Mouse (Mus musculus): ENCODE measurements at regions not wholly inside any gene's neighbourhood (a gene's known extent, or its start where the extent isn't known, plus 50 kb on each side); places are given as distances from the start of the nearest gene placed in this dataset.
A peak's percentile ranks its signal among the peaks of the same experiment; 100 is the strongest.
"Not testable (repeated sequence)": the region's sequence is repeated elsewhere in the genome, so short reads cannot be mapped to it uniquely, and the experiment has no call there.

DNA sequence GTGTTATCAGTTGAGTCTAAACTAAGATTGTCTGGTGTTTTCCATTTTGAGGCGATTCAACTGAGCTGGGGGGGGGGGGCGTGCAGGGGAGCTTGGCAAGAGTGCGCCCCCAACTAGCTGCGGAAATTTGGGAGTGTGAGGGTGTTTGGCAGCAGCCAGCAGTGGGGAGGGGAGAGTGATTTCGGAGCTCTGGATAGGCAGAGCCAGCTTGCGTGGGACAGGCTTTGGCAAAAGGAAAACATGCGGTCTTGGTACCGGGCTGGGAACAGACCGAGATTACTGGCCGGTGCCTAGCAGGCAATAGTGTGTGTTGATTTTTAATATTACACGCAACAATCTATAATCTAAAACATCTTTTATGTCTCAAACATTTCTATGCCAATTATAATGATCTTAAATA, 199.4 kb upstream of the Cdk6 start:
- H3K4me1 ChIP-seq (ENCODE audit: insufficient read depth); ATAC-seq (ENCODE audit: insufficient read depth); H3K27me3 ChIP-seq (ENCODE audit: insufficient read depth, low read length); H3K27ac ChIP-seq (ENCODE audit: low read depth); H3K4me3 ChIP-seq (ENCODE audit: low read depth, low read length); H3K9me3 ChIP-seq (ENCODE audit: low read depth, low read length); H3K9ac ChIP-seq; H3K36me3 ChIP-seq (ENCODE audit: insufficient read depth); H3K4me2 ChIP-seq; DNase-seq: not testable (repeated sequence)
- WGBS, result 83% methylated on average over 11 of the region's 11 CpGs

DNA sequence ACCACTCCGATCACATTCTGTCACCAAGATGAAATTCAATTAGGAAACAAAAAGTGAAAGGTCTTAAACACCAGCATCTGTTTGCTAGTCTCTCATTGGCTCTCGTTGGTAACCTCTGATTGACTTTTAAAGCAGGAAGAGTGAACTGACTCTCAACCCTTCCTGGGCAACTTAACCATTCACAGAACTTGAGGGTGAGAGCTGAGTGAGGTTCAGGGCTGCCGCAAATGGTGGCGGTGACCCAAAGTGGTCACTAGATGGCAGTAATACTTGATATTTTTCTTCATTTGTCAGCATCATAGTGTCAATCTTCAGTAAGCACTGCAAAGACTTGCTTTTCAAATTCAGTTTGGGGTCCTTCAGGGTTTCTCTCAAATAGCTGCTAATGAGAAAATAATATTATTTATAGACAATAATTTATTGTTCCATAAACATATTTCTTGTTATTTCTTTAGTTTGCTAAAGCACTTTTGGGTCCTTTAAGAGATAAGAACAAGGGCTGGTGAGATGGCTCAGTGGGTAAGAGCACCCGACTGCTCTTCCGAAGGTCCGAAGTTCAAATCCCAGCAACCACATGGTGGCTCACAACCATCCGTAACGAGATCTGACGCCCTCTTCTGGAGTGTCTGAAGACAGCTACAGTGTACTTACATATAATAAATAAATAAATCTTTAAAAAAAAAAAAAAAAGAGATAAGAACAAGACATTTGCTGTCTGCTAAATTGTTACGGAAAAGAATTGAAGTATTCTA, 194.6 kb upstream of the Cdk6 start:
- WGBS, result 39% methylated on average over 8 of the region's 11 CpGs
- DNase-seq, result peak; percentile 63
- H3K27me3 ChIP-seq (ENCODE audit: insufficient read depth, low read length), result not testable (repeated sequence)

DNA sequence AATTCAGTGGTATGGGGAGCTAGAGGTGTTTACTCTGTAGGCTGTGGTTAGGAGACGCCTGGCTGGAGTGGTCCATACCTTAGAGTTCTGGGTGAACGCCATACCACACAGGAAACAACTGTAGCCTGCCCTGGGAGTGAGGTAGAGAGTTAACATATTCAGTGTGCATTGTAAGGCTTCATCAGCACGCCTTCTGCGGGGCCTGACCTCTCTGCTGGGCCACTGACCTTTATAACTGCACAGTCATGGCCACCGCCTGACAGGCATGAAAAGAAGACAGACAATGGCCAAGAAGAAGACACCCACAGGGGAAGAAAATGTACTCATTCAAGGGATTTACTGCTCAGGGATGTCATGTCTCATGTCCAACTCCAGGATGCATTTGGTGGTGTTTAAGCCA, 191.4 kb upstream of the Cdk6 start:
- not testable (repeated sequence) for DNase-seq; ATAC-seq (ENCODE audit: insufficient read depth); H3K4me2 ChIP-seq; H3K4me3 ChIP-seq (ENCODE audit: low read depth, low read length); H3K27ac ChIP-seq (ENCODE audit: low read depth); H3K27me3 ChIP-seq (ENCODE audit: insufficient read depth, low read length); H3K9me3 ChIP-seq (ENCODE audit: low read depth, low read length); H3K36me3 ChIP-seq (ENCODE audit: insufficient read depth); H3K9ac ChIP-seq; H3K4me1 ChIP-seq (ENCODE audit: insufficient read depth)
- WGBS, result 73% methylated on average over 5 of the region's 5 CpGs

More for the DNA sequence above, 194.6 kb upstream of the Cdk6 start:
- H3K4me2 ChIP-seq; H3K4me3 ChIP-seq (ENCODE audit: low read depth, low read length); H3K4me1 ChIP-seq (ENCODE audit: insufficient read depth); H3K36me3 ChIP-seq (ENCODE audit: insufficient read depth); H3K27ac ChIP-seq (ENCODE audit: low read depth); H3K9ac ChIP-seq; H3K9me3 ChIP-seq (ENCODE audit: low read depth, low read length): not testable (repeated sequence)
- peak; percentile 50 for TF ChIP-seq CTCF (IDR thresholded peaks at IDR 0.05; ENCODE audit: low read depth)
- peak; percentile 82; the same call in 1 of the 2 replicates for ATAC-seq (ENCODE audit: insufficient read depth)

DNA sequence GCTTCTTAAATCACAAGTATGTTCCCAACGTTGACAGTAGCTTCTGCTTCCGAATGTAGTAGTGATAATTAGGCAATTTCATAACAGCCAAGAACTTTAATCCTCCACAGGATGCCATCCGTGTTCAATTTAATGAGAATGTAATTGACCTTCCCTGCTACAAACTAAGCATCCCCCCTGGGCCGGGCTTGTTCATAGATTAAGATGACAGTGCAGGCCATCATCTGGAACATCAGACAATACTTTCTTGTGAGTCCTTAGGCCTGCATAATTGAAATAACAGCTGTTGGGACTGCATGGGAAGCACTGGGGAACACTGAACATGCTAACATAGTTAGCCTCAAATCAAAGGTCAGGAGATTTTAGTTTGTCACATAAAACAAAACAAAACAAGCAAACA, 190.5 kb upstream of the Cdk6 start:
- not testable (repeated sequence) for H3K4me2 ChIP-seq; H3K27ac ChIP-seq (ENCODE audit: low read depth); DNase-seq; ATAC-seq (ENCODE audit: insufficient read depth); H3K9me3 ChIP-seq (ENCODE audit: low read depth, low read length); H3K4me1 ChIP-seq (ENCODE audit: insufficient read depth); H3K9ac ChIP-seq; H3K36me3 ChIP-seq (ENCODE audit: insufficient read depth); H3K27me3 ChIP-seq (ENCODE audit: insufficient read depth, low read length); H3K4me3 ChIP-seq (ENCODE audit: low read depth, low read length)
- WGBS, result 74% methylated on average over 4 of the region's 4 CpGs

DNA sequence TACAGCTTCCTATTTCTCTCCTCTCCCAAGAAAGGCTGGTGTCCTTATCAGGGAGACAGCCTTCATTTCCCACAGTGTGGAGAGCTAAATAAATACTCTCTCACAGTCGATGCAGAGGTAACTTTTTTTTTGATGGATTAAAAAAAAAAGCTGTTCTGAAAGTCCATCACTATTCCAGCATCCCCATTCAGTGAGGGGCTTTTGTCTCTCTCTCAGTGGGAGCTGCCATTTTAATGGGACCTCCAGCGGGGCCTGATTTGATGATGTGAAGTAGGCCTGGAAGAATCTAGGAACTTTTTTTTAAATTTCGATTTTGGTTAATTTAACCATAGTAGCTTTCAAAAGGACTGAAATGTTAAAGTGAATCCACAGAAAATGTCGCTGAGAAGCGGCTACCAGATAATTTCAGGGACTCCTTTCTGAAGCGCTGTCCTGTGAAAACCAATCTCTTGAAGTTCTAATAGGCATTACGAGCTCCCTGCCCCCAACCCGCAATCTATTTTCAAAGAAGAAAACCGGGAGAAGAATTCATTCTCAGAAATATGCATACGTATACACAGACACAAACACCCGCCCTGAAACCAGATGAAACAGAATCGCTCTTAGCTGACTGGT, 189.6 kb upstream of the Cdk6 start:
- Histone ChIP-seq H3K4me2 (peak overlapping the region; percentile 63), H3K4me3 (ENCODE audit: low read depth, low read length) (peak overlapping the region; percentile 27; the same call in 1 of the 2 replicates)
- not testable (repeated sequence) for H3K9ac ChIP-seq; H3K9me3 ChIP-seq (ENCODE audit: low read depth, low read length); H3K27ac ChIP-seq (ENCODE audit: low read depth); H3K4me1 ChIP-seq (ENCODE audit: insufficient read depth); H3K36me3 ChIP-seq (ENCODE audit: insufficient read depth); H3K27me3 ChIP-seq (ENCODE audit: insufficient read depth, low read length)
- ATAC-seq (ENCODE audit: insufficient read depth) (peak; percentile 80), DNase-seq (peak; percentile 2)
- WGBS, result 10% methylated on average over 12 of the region's 12 CpGs

DNA sequence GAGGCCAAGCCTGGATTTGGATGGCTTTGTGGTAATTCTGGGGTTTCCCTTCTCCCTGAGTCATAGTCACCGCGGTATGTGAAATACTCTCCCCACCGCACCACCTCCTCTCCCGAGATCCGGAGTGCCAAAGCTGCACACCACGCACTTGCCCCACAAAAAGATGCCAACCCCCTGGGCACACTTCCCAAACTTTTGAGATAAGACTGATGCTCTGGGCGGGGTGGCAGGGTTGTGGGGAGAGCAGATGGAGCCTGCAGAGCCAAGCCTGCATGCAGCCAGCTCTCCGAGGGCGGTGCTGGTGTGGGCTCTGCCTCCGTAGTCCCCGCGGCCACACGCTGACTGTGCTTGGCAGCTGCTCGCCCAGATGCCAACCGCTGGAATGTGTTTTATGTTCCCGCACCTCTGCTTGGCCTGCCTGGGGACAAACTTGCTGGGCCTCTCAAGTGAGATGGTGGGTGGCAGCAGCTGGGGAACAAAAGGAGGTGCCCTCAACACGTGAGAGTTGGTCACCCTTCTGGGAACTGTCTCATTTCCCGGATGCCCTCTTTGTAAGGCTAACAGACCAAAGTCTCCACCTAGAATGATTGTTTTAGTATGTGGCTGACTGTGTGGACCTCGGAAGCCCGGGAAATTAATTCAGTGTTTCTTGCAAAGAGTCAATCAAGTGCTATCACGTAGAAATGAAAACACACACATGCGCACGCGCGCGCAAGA, 189.0 kb upstream of the Cdk6 start:
- not testable (repeated sequence) for H3K27ac ChIP-seq (ENCODE audit: low read depth); H3K9ac ChIP-seq; H3K9me3 ChIP-seq (ENCODE audit: low read depth, low read length); H3K4me1 ChIP-seq (ENCODE audit: insufficient read depth); H3K36me3 ChIP-seq (ENCODE audit: insufficient read depth); H3K27me3 ChIP-seq (ENCODE audit: insufficient read depth, low read length)
- DNase-seq (peak; percentile 30), ATAC-seq (ENCODE audit: insufficient read depth) (peak; percentile 88)
- peak overlapping the region; percentile 63 for H3K4me2 ChIP-seq
- H3K4me3 ChIP-seq (ENCODE audit: low read depth, low read length), result peak overlapping the region; percentile 27
- WGBS, result 27% methylated on average over 26 of the region's 26 CpGs

DNA sequence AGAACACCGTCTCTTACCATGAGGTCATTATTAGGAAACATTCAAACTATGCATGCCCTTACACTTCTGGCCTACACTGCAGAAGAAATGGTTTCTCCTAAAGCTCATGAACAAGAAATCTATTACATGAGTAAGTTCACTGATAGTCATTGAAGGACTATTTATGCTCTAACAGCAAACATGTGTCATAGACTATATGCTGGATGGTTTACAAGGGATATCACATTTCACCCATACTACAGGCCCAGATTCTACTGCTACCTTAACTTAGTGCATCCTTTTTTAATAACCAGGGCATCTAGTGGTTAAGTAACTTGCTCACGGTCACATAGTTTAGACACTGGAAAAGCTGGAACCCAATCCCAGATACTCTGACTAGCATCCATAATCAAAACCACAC, 175.8 kb upstream of the Cdk6 start:
- not testable (repeated sequence) for ATAC-seq (ENCODE audit: insufficient read depth); DNase-seq; H3K4me1 ChIP-seq (ENCODE audit: insufficient read depth); H3K27ac ChIP-seq (ENCODE audit: low read depth); H3K4me3 ChIP-seq (ENCODE audit: low read depth, low read length); H3K9ac ChIP-seq; H3K27me3 ChIP-seq (ENCODE audit: insufficient read depth, low read length); H3K9me3 ChIP-seq (ENCODE audit: low read depth, low read length); H3K4me2 ChIP-seq; H3K36me3 ChIP-seq (ENCODE audit: insufficient read depth)
- WGBS, result 92% methylated on average over 2 of the region's 2 CpGs

DNA sequence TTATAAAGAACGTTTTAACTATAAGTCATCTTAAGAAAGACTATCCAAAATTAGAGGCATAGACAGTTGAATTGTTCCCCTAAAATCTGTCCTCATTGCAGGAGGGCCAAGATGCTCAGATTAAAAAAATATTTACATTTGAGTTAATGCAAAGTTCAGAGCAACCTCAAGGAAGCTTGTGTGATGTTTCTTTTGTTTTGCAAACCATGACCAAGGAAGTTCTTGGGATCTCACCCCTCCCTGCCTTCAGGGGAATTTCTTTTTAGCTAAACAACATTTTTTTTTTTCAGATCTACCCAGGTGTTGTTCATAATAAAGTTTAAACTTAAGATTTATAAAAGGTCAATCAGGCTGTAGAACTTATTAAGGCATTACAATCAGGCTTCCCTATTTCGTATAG, 174.8 kb upstream of the Cdk6 start:
- ATAC-seq (ENCODE audit: insufficient read depth); H3K36me3 ChIP-seq (ENCODE audit: insufficient read depth); H3K4me2 ChIP-seq; DNase-seq; H3K27ac ChIP-seq (ENCODE audit: low read depth); H3K9me3 ChIP-seq (ENCODE audit: low read depth, low read length); H3K9ac ChIP-seq; H3K4me3 ChIP-seq (ENCODE audit: low read depth, low read length); H3K27me3 ChIP-seq (ENCODE audit: insufficient read depth, low read length); H3K4me1 ChIP-seq (ENCODE audit: insufficient read depth): not testable (repeated sequence)
- WGBS, result 76% methylated on average over 2 of the region's 2 CpGs

DNA sequence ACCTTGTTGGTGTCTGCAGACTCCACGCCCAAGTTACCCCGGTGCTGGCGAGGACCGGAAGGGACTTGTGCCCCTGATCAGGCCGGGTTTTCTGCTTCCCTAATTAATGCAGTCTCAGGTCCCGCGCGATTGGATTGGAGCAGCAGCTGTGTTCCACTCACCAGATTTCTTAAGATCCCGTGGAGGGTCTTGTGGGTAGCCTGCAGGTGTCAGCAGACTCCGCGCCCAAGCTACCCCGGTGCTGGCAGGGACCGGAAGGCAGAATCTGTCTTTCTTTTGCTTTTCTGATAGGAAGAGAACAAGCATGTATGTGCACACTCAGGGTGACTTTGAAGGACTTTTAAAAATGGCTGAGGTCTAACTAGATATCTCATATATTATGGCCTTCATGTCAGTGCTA, 147.7 kb upstream of the Cdk6 start:
- not testable (repeated sequence) for H3K9me3 ChIP-seq (ENCODE audit: low read depth, low read length); H3K4me3 ChIP-seq (ENCODE audit: low read depth, low read length); H3K4me2 ChIP-seq; H3K4me1 ChIP-seq (ENCODE audit: insufficient read depth); H3K27me3 ChIP-seq (ENCODE audit: insufficient read depth, low read length); H3K27ac ChIP-seq (ENCODE audit: low read depth); H3K36me3 ChIP-seq (ENCODE audit: insufficient read depth); ATAC-seq (ENCODE audit: insufficient read depth); H3K9ac ChIP-seq; DNase-seq
- 87% methylated on average over 13 of the region's 13 CpGs for WGBS

Measured in lung, embryonic 14.5 days (tissue).